Mouse (Mus musculus) forebrain, embryonic 13.5 days (tissue): ENCODE results near the gene Zbtb8os. TPM values are rescaled to one million over a fixed set of nuclear protein-coding genes. Genes with fewer than 3 reads are reported as not detected.

ENCODE experiments used
- ATAC-seq: fragments of 200-750 bp; cut with Nextera tagmentation; 2 replicates; pipeline ENCODE4 v1.8.0; 2017
- H3K27ac ChIP-seq: fragments of 300-500 bp; sonication (generic); 2 replicates; pipeline ENCODE4 v1.5.1; 2015; ENCODE audit warnings: inconsistent platforms, mild to moderate bottlenecking, moderate library complexity
- H3K27me3 ChIP-seq: fragments of 300-500 bp; sonication (generic); 2 replicates; pipeline ENCODE4 v1.6.1; 2015; ENCODE audit warnings: mild to moderate bottlenecking, inconsistent platforms
- H3K36me3 ChIP-seq: fragments of 300-500 bp; sonication (generic); 2 replicates; pipeline ENCODE4 v1.6.1; 2015; ENCODE audit warnings: mild to moderate bottlenecking, inconsistent platforms; ENCODE audit not compliant: poor library complexity, severe bottlenecking
- H3K4me1 ChIP-seq: fragments of 300-500 bp; sonication (generic); 2 replicates; pipeline ENCODE4 v1.6.1; 2015; ENCODE audit warnings: inconsistent platforms
- H3K4me2 ChIP-seq: fragments of 300-500 bp; sonication (generic); 2 replicates; pipeline ENCODE4 v1.6.1; 2015; ENCODE audit warnings: inconsistent platforms, mild to moderate bottlenecking, moderate library complexity
- H3K4me3 ChIP-seq: fragments of 300-500 bp; sonication (generic); 2 replicates; pipeline ENCODE4 v1.5.1; 2015; ENCODE audit warnings: mild to moderate bottlenecking, inconsistent platforms
- H3K9ac ChIP-seq: fragments of 300-500 bp; sonication (generic); 2 replicates; pipeline ENCODE4 v1.6.1; 2015; ENCODE audit warnings: mild to moderate bottlenecking, inconsistent platforms
- H3K9me3 ChIP-seq: fragments of 300-500 bp; sonication (generic); replicated peaks from 2 replicates; pipeline ENCODE4 v1.6.1; 2016; ENCODE audit warnings: inconsistent platforms
- WGBS: fragments of 180-500 bp; shearing (Covaris S2); methylation state at CpG from one replicate; pipeline ENCODE4 v1.1.7; 2015; 5-methylcytosine and 5-hydroxymethylcytosine counted together
- polyA plus RNA-seq: library from polyadenylated mRNA; unstranded; fragments of >200 nt; fragmentation: Nextera tagmentation; extraction: Ambion mirVana; gene quantifications from 2 replicates; pipeline ENCODE4 v1.2.1, GENCODE M21; 2015

The Zbtb8os gene
- polyA plus RNA-seq, 1 experiment from 2014 or later, result 36.2 TPM

DNA sequence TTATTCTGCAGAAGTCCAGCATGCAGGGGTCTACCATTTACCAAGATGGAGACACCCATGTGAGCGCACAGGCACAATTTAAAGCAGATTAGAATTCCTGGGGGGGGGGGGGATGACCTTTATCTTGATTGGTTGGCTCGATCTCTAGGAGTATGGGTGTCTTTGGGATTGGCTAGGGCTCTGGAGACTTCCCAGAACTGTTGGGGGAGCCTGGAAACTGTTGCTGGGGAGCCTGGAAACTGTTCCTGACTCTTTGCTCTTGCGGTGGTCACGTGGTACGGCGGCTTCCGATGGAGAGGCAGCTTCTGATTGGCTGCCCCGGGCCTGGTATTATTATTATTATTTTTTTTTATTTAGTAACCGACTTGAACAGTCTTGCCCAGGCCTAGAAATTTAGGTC lies 46.5 kb downstream of the Zbtb8os start:
- ATAC-seq, result no peak
- Histone ChIP-seq H3K9me3 (no peaks in the 10 kb centered on the region), H3K27me3 (peaks cover 16% of the 10 kb centered on the region)

DNA sequence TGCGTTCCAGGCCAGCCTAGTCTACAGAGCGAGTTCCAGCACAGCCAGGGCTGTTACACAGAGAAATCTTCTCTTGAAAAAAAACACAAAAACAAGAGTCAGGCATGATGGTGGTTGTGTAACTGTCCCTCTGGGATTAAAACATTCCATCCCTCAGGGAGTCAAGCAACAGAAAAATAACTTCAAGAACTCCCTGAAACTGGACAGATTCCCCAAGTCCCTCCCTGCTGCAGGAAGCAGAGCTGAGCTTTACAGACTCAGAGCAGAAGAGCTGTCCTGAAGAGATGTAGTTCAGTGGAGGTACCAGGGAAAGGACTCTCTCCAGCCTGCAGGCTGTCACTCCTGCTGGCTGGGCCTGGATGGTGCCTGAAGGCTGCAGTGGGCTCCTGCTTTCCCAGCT lies 47.0 kb downstream of the Zbtb8os start:
- ATAC-seq, result no peak
- Histone ChIP-seq H3K4me2 (no peak overlapping the region), H3K4me3 (no peak overlapping the region), H3K36me3 (no peaks in the 10 kb centered on the region), H3K9me3 (no peaks in the 10 kb centered on the region), H3K4me1 (no peaks in the 10 kb centered on the region), H3K9ac (no peak overlapping the region), H3K27ac (no peak overlapping the region), H3K27me3 (peaks cover 16% of the 10 kb centered on the region)
- 97% methylated on average over 2 of the region's 2 CpGs for WGBS

More for the DNA sequence above, 46.5 kb downstream of the Zbtb8os start:
- no peak overlapping the region for H3K9ac ChIP-seq
- no peaks in the 10 kb centered on the region for H3K36me3 ChIP-seq
- no peaks in the 10 kb centered on the region for H3K4me1 ChIP-seq
- no peak overlapping the region for H3K27ac ChIP-seq
- WGBS, result 88% methylated on average over 9 of the region's 9 CpGs
- no peak overlapping the region for H3K4me2 ChIP-seq
- no peak overlapping the region for H3K4me3 ChIP-seq

DNA sequence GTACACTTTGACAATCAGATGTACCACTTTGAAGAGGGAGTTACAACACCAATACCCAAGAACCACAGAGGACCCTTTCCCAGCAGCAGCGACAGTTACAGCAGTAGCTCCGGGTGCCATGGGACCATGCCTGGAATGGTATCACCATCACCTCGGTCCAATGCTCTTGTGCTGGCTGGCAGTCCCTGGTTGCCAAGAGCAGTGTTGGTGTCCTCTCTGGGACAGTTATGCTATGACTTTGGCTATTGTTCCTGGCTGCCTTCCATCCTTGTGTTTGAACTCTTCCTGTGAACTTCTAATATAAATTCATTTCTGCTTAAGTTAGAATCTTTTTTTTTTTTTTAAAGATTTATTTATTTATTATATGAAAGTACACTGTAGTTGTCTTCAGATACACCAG lies 48.1 kb downstream of the Zbtb8os start:
- Histone ChIP-seq H3K4me2 (no peak overlapping the region), H3K27ac (no peak overlapping the region), H3K27me3 (peaks cover 13% of the 10 kb centered on the region), H3K36me3 (no peaks in the 10 kb centered on the region), H3K4me3 (no peak overlapping the region), H3K4me1 (no peaks in the 10 kb centered on the region), H3K9ac (no peak overlapping the region), H3K9me3 (no peaks in the 10 kb centered on the region)
- WGBS, result 89% methylated on average over 3 of the region's 3 CpGs
- ATAC-seq, result no peak

DNA sequence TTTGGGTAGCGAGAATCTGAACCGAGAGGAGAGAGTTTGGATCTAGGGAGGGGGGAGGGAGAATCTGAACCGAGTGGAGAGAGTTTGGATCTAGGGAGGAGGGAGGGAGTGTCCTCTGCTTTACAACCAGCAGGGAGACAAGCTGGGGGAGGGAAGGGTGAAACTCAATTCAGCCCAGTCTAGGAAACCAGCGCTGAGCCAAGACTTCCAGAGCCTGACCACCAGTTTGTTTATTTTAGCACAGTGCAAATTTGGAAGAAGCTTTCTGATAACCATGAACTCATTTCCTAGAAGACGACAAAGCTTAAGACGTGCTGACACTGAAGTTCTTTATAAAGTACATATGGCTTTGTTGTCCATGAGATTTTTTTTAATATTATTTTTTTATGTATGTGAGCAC lies 48.9 kb downstream of the Zbtb8os start:
- H3K9me3 ChIP-seq, result no peaks in the 10 kb centered on the region
- no peaks in the 10 kb centered on the region for H3K4me1 ChIP-seq
- ATAC-seq, result no peak
- no peak overlapping the region for H3K4me3 ChIP-seq
- H3K27ac ChIP-seq, result no peak overlapping the region
- H3K4me2 ChIP-seq, result no peak overlapping the region
- WGBS, result 39% methylated on average over 6 of the region's 6 CpGs
- no peaks in the 10 kb centered on the region for H3K36me3 ChIP-seq
- H3K27me3 ChIP-seq, result peaks cover 6% of the 10 kb centered on the region; the same call in 1 of the 2 replicates
- H3K9ac ChIP-seq, result no peak overlapping the region

DNA sequence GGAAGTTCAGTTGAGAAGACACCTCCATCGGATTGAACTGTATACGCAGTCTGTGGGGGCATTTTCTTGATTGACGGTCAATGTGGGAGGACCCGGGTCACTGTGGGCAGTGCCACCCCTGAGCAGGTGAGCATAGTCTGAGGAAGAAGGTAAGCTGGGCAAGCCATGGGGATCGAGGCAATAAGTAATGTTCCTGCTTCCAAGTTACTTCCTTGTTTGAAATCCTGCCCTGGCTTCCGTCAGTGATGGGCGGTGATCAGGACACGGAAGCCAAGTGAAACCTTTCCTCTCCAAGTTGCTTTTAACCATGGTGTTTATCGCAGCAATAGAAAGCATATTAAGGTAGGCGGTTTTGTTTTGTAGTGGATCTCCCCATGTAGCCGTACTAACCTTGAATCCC lies 50.2 kb downstream of the Zbtb8os start:
- Histone ChIP-seq H3K9ac (no peak overlapping the region), H3K4me2 (no peak overlapping the region), H3K4me1 (no peaks in the 10 kb centered on the region), H3K4me3 (no peak overlapping the region), H3K27me3 (no peaks in the 10 kb centered on the region), H3K9me3 (no peaks in the 10 kb centered on the region), H3K36me3 (no peaks in the 10 kb centered on the region), H3K27ac (no peak overlapping the region)
- 95% methylated on average over 11 of the region's 11 CpGs for WGBS
- no peak for ATAC-seq

DNA sequence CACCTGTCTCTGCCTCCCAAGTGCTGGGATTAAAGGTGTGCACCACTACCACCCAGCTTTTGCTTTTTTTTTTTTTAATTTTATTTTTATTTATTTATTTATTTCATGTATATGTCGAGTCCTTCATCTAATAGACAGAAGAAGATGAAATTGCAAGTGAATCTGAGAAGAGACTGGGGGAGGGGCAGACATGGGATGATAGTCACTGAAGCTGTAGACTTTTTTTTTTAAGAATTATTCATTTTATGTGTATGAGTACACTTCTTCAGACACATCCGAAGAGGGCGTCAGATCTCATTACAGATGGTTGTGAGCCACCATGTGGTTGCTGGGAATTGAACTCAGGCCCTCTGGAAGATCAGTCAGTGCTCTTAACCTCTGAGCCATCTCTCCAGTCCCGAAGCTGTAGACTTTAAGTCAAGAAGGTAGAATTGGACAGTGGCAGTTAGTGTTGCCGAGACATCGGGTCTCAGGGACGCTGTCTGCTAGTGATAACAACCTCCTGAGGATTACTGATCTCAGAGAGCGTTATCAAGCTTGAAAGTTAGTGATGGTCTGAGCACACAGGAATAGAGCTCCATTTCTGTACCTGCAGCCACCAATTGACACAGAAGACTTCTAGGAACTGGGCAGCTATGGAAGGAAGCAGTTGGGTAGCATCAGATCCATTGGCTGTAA lies 50.9 kb downstream of the Zbtb8os start:
- Histone ChIP-seq H3K36me3 (no peaks in the 10 kb centered on the region), H3K9me3 (no peaks in the 10 kb centered on the region), H3K4me2 (no peak overlapping the region), H3K4me1 (no peaks in the 10 kb centered on the region), H3K9ac (no peak overlapping the region), H3K27me3 (no peaks in the 10 kb centered on the region), H3K4me3 (no peak overlapping the region), H3K27ac (no peak overlapping the region)
- ATAC-seq, result no peak
- WGBS, result 89% methylated on average over 8 of the region's 8 CpGs

DNA sequence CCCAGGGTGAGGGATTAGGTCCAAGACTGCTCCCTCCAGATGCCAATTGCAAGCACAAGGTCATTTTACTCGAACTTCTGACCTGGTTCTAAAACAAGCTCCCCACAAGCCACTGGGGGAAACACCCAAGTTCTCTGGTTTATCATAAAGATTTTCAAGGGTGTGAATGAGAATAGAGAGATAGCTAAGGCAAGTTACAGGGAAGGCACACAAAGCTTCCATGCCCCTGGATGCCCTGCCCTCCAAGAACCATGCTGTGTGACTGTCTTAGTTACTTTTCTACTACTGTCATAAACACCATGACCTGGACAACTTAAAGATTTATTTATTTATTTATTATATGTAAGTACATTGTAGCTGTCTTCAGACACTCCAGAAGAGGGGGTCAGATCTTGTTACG lies 51.5 kb downstream of the Zbtb8os start:
- ATAC-seq, result no peak
- no peak overlapping the region for H3K4me3 ChIP-seq
- no peaks in the 10 kb centered on the region for H3K36me3 ChIP-seq
- no peaks in the 10 kb centered on the region for H3K4me1 ChIP-seq
- no peak overlapping the region for H3K27ac ChIP-seq
- no peaks in the 10 kb centered on the region for H3K27me3 ChIP-seq
- no peaks in the 10 kb centered on the region for H3K9me3 ChIP-seq
- H3K4me2 ChIP-seq, result no peak overlapping the region
- no peak overlapping the region for H3K9ac ChIP-seq
- WGBS, result 86% methylated on average over 2 of the region's 2 CpGs

DNA sequence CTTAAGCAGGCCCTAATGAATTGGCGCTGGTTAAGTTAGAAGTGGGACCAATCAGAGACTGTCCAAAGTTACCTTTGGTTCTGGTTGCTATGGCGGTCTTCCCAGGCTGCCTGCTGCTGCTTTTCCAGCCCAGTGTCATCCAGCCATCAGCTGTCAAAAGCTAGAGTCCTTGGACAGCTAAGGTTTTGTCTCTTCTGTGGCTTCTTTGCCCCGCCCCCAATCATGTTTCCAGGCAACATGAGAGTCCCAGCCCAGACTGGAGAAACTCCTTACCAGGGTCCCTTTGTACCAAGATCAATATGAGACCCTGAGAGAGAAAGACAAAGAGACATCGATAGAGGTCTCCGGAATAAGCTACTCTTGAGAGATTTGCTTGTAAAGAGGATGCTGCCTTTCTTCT lies 52.9 kb downstream of the Zbtb8os start:
- no peak for ATAC-seq
- Histone ChIP-seq H3K4me2 (no peak overlapping the region), H3K27me3 (no peaks in the 10 kb centered on the region), H3K9me3 (no peaks in the 10 kb centered on the region), H3K9ac (no peak overlapping the region), H3K36me3 (no peaks in the 10 kb centered on the region), H3K27ac (no peak overlapping the region), H3K4me1 (no peaks in the 10 kb centered on the region), H3K4me3 (no peak overlapping the region)
- WGBS, result 62% methylated on average over 5 of the region's 5 CpGs

DNA sequence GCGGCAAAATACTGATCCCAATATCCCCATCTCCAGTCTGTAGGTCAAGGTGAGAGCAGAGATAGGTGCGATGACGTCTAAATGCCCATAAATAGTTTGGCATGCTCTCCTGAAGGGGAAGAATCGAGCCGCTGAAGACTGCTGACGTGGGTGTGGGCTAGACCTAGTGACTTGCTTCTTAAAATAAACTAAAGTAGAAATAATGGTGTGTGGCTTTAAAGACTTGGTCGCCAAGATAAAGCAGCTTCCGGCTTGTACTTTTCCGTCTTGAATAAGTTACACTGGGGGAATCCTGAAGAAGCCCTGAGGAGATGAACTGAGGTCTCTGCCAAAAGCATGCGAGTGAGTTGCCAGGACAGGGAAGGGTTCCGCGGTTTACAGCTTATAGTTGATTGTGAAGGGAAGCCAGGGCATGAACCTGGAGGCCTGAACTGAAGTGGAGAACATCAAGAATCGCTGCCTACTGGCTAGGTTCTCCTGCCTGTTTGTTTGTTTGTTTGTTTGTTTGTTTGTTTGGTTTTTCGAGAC lies 54.8 kb downstream of the Zbtb8os start:
- ATAC-seq, result no peak
- H3K4me1 ChIP-seq, result peaks cover 4% of the 10 kb centered on the region; the same call in 1 of the 2 replicates
- WGBS, result 90% methylated on average over 14 of the region's 14 CpGs

DNA sequence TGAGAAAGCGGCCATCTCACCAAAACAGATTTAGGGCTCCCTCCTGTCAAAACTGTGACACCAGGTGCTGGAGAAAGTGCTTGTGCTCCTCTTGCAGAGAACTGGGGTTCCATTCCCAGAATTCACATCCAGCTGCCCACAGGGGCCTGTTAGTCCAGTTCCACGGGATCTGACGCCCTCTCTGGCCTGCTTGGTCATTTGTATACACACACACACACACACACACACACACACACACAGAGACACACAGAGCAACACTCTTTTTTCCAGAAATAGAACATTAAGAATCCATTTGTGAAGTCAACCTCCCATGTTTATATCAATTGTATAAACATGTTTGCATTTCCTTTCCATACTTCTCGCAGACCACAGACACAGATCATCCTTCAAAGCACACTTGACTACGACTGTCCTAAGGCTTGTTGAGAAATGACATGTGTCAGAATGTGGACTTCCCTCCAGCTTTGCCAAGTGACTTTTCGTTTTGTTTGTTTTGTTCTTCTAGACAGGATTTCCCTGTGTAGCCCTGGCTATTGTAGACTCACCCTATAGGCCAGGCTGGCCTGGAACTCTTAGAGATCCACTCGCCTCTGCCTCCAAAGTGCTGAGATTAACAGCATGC lies 55.6 kb downstream of the Zbtb8os start:
- ATAC-seq, result no peak
- Histone ChIP-seq H3K9ac (no peak overlapping the region), H3K4me2 (no peak overlapping the region), H3K27me3 (no peaks in the 10 kb centered on the region), H3K4me1 (peaks cover 4% of the 10 kb centered on the region; the same call in 1 of the 2 replicates), H3K9me3 (no peaks in the 10 kb centered on the region), H3K36me3 (no peaks in the 10 kb centered on the region), H3K4me3 (no peak overlapping the region), H3K27ac (no peak overlapping the region)
- 84% methylated on average over 7 of the region's 7 CpGs for WGBS

More for the DNA sequence above, 54.8 kb downstream of the Zbtb8os start:
- no peak overlapping the region for H3K27ac ChIP-seq
- H3K36me3 ChIP-seq, result no peaks in the 10 kb centered on the region
- H3K4me3 ChIP-seq, result no peak overlapping the region
- no peak overlapping the region for H3K9ac ChIP-seq
- H3K4me2 ChIP-seq, result no peak overlapping the region
- no peaks in the 10 kb centered on the region for H3K9me3 ChIP-seq
- no peaks in the 10 kb centered on the region for H3K27me3 ChIP-seq

DNA sequence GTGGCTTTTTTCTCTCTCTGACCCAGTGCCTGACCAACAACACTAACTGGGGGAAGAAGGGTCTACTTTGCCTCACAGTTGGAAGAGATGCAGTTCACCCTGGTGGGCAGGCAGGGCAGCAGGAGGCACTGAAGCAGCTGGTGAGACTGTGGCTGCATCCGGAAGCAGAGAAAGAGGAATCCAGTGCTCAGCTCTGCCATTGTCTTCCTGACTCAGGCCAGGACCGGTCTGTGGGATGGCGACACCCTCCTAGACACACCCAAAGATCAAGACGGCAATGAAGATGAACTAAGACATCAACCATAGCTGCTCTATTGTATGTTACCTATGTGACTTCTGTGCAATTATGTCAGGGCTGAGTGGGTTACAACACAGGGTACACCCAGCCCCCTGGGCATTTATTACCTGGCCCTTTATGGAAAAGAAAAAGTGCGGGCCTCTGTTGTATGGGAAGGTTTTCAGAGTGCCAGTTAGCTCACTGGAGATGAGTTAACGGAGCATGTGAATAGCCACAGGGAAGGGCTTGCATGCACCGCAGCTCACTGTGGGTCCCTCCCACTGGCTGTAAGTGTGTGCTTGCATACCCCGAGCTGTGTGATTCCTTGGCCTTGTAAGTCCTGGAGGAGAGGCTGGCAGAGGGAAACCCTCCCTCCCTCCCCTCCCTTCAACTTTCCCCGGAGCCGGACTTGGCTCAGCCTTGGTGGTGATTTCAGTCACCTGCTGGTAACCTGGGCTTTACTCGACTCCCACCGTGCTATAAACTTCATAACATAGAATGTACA lies 58.8 kb downstream of the Zbtb8os start:
- ATAC-seq, result no peak
- Histone ChIP-seq H3K27ac (no peak overlapping the region), H3K27me3 (no peaks in the 10 kb centered on the region), H3K4me1 (peaks cover 4% of the 10 kb centered on the region; the same call in 1 of the 2 replicates), H3K36me3 (no peaks in the 10 kb centered on the region), H3K9me3 (no peaks in the 10 kb centered on the region), H3K4me3 (no peak overlapping the region), H3K4me2 (no peak overlapping the region), H3K9ac (no peak overlapping the region)
- WGBS, result 39% methylated on average over 12 of the region's 12 CpGs

DNA sequence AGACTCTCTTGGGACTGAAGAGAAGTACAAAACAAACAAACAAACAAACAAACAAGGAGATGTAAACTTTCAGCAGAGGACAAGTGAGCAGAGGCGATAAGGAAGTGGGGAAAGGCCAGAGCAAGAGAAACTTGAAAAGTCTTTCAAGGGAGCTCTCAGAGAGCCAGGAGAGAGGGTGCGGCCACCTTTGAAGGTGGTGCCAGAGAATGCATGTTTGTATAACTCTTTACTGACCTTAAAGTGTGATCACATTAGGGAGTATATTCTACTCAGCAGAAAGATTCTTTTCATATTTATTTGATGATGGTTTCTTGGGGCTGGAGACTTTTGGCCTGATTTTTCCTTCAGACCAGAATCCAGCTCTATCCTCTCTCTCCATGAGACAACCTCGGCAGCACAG lies 61.5 kb downstream of the Zbtb8os start:
- H3K4me2 ChIP-seq, result no peak overlapping the region
- no peaks in the 10 kb centered on the region for H3K36me3 ChIP-seq
- no peaks in the 10 kb centered on the region for H3K27me3 ChIP-seq
- H3K4me3 ChIP-seq, result no peak overlapping the region
- no peaks in the 10 kb centered on the region for H3K9me3 ChIP-seq
- H3K4me1 ChIP-seq, result peaks cover 4% of the 10 kb centered on the region; the same call in 1 of the 2 replicates
- WGBS, result 93% methylated on average over 3 of the region's 3 CpGs
- no peak overlapping the region for H3K27ac ChIP-seq
- ATAC-seq, result no peak
- no peak overlapping the region for H3K9ac ChIP-seq
